ENCODE assay signal across 8 mouse cellular contexts in genomic region chr7:45339410-45340065, GRCm38 (mm10). TPM values are rescaled to one million over a fixed set of nuclear protein-coding genes. Genes with fewer than 3 reads are reported as not detected.
A peak's percentile ranks its signal among the peaks of the same experiment; 100 is the strongest.
DNase-seq lines count a peak whose midpoint lies in the region; ATAC-seq lines count a peak whose summit lies in the region.

No protein-coding gene starts in this region.

- no peaks in the 10 kb centered on the region for H3K36me3 ChIP-seq in erythroblast, embryonic 14.5 days (ENCODE audit: control insufficient read depth)
- no peaks in the 10 kb centered on the region for H3K36me3 ChIP-seq in limb, embryonic 11.5 days (ENCODE audit: control insufficient read depth, insufficient read depth, low read length)
- H3K36me3 ChIP-seq in midbrain, embryonic 10.5 days: no peaks in the 10 kb centered on the region

- ATAC-seq in limb, embryonic 11.5 days (ENCODE audit: insufficient number of reproducible peaks, low FRiP score, low TSS enrichment, low read depth): peak; percentile 76

- H3K9me3 ChIP-seq in erythroblast, embryonic 14.5 days (ENCODE audit: control insufficient read depth, low read length): no peaks in the 10 kb centered on the region
- no peaks in the 10 kb centered on the region for H3K9me3 ChIP-seq in limb, embryonic 11.5 days (ENCODE audit: control insufficient read depth, low read length)
- H3K9me3 ChIP-seq in midbrain, embryonic 10.5 days (replicated peaks): no peaks in the 10 kb centered on the region

- H3K4me1 ChIP-seq in brown adipose tissue, adult 24 weeks (ENCODE audit: control insufficient read depth, insufficient read depth, insufficient read length, low read length): peaks cover 11% of the 10 kb centered on the region; the same call in 1 of the 2 replicates
- peaks cover 53% of the 10 kb centered on the region for H3K4me1 ChIP-seq in erythroblast, embryonic 14.5 days (ENCODE audit: control insufficient read depth)
- H3K4me1 ChIP-seq in limb, embryonic 11.5 days (ENCODE audit: control insufficient read depth, insufficient read depth, low read length): peaks cover 37% of the 10 kb centered on the region
- H3K4me1 ChIP-seq in midbrain, embryonic 10.5 days: peaks cover 60% of the 10 kb centered on the region

- DNase-seq in adrenal gland, adult (ENCODE audit: inconsistent age in 2 of 2, low spot score in 1 of 2): peak; percentile 75 to 87
- no peak for DNase-seq in adrenal gland, postnatal 4 days (ENCODE audit: low spot score in 2 of 2)
- peak; percentile 72 for DNase-seq in heart, postnatal 4 days
- DNase-seq in limb, embryonic 11.5 days (ENCODE audit: low spot score): peak; percentile 88
- DNase-seq in midbrain, embryonic 10.5 days (ENCODE audit: low spot score): peak; percentile 88
- DNase-seq in spleen, postnatal 10 days (ENCODE audit: low spot score in 2 of 2): peak; percentile 50 to 62

- peaks cover 67% of the 10 kb centered on the region for H3K27me3 ChIP-seq in erythroblast, embryonic 14.5 days (ENCODE audit: control insufficient read depth)
- H3K27me3 ChIP-seq in limb, embryonic 11.5 days (ENCODE audit: control insufficient read depth, insufficient read depth, low read length): 0 out of 2 replicates have a peak, but pooled peaks cover 2% of the 10 kb centered on the region
- H3K27me3 ChIP-seq in midbrain, embryonic 10.5 days (ENCODE audit: low read depth, poor library complexity, severe bottlenecking): peaks cover 80% of the 10 kb centered on the region

- H3K4me2 ChIP-seq in limb, embryonic 11.5 days (ENCODE audit: low read depth, severe bottlenecking): peak overlapping the region; percentile 93

- no peak overlapping the region for H3K27ac ChIP-seq in brown adipose tissue, adult 24 weeks (replicated peaks; ENCODE audit: low read depth, low read length)
- H3K27ac ChIP-seq in limb, embryonic 11.5 days (replicated peaks; ENCODE audit: low read depth, low read length): 0 out of 2 replicates have a peak overlapping the region, but pooled peaks have one; percentile 21
- peak overlapping the region; percentile 87 for H3K27ac ChIP-seq in midbrain, embryonic 10.5 days (replicated peaks)

- WGBS in limb, embryonic 11.5 days: 0% methylated on average over 37 of the region's 39 CpGs
- WGBS in midbrain, embryonic 10.5 days: under 1% methylated on average over 39 of the region's 39 CpGs

- peak overlapping the region; percentile 49 for H3K4me3 ChIP-seq in brown adipose tissue, adult 24 weeks (ENCODE audit: insufficient read depth, low read depth, low read length)
- H3K4me3 ChIP-seq in erythroblast, embryonic 14.5 days (replicated peaks): peak overlapping the region; percentile 65
- peak overlapping the region; percentile 52 for H3K4me3 ChIP-seq in limb, embryonic 11.5 days (ENCODE audit: low read depth, low read length)
- H3K4me3 ChIP-seq in midbrain, embryonic 10.5 days: peak overlapping the region; percentile 65

- peak overlapping the region; percentile 68 for H3K9ac ChIP-seq in limb, embryonic 11.5 days (ENCODE audit: low read length)

RNA-seq across cellular contexts. Expression of gene Hrc, which starts 4.4 kb away (rescaled TPM):
- total RNA-seq in adrenal gland, postnatal 4 days (2021): 10 to 100 TPM in 1 of 2 experiments, 1 to 10 TPM in 1; 6.7 to 13.0 TPM
- polyA plus RNA-seq in brown adipose tissue, adult 24 weeks (2012; ENCODE audit: insufficient read depth, insufficient read length, missing spikeins): 8.1 and 16.2 TPM in 2 replicates
- not detected in 2 replicates for polyA plus RNA-seq in erythroblast, embryonic 14.5 days (2012)
- total RNA-seq in heart, postnatal 4 days (2021): 100 to 1,000 TPM; 182 to 202 TPM
- 0.52 and 0.83 TPM in 2 replicates for polyA plus RNA-seq in limb, embryonic 11.5 days (2014; fragmentation: Nextera tagmentation; extraction: Ambion mirVana)
- 0.12 and 0.29 TPM in 2 replicates for polyA plus RNA-seq in midbrain, embryonic 10.5 days (2016; fragmentation: Nextera tagmentation; extraction: Ambion mirVana)

RNA-seq across cellular contexts. Expression of gene Trpm4, which starts 6.0 kb away (rescaled TPM):
- 10 to 100 TPM; 17.0 to 18.1 TPM for total RNA-seq in adrenal gland, postnatal 4 days (2021)
- polyA plus RNA-seq in brown adipose tissue, adult 24 weeks (2012; ENCODE audit: insufficient read depth, insufficient read length, missing spikeins): 4.0 and 5.0 TPM in 2 replicates
- polyA plus RNA-seq in erythroblast, embryonic 14.5 days (2012): 0.02 and 0.04 TPM in 2 replicates
- 10 to 100 TPM; 26.2 to 29.2 TPM for total RNA-seq in heart, postnatal 4 days (2021)
- polyA plus RNA-seq in limb, embryonic 11.5 days (2014; fragmentation: Nextera tagmentation; extraction: Ambion mirVana): 6.7 and 8.9 TPM in 2 replicates
- 7.0 and 9.6 TPM in 2 replicates for polyA plus RNA-seq in midbrain, embryonic 10.5 days (2016; fragmentation: Nextera tagmentation; extraction: Ambion mirVana)

RNA-seq across cellular contexts. Expression of gene Ppfia3, which starts 27.3 kb away (rescaled TPM):
- total RNA-seq in adrenal gland, postnatal 4 days (2021): 1 to 10 TPM; 4.7 to 6.9 TPM
- polyA plus RNA-seq in brown adipose tissue, adult 24 weeks (2012; ENCODE audit: insufficient read depth, insufficient read length, missing spikeins): not detected in 2 replicates
- 0.13 and 0.33 TPM in 2 replicates for polyA plus RNA-seq in erythroblast, embryonic 14.5 days (2012)
- total RNA-seq in heart, postnatal 4 days (2021): under 1 TPM; 0.26 to 0.34 TPM
- 5.4 and 6.1 TPM in 2 replicates for polyA plus RNA-seq in limb, embryonic 11.5 days (2014; fragmentation: Nextera tagmentation; extraction: Ambion mirVana)
- polyA plus RNA-seq in midbrain, embryonic 10.5 days (2016; fragmentation: Nextera tagmentation; extraction: Ambion mirVana): 6.4 and 7.4 TPM in 2 replicates

RNA-seq across cellular contexts. Expression of gene Lin7b, which starts 30.8 kb away (rescaled TPM):
- 1 to 10 TPM; 4.8 to 4.9 TPM for total RNA-seq in adrenal gland, postnatal 4 days (2021)
- not detected in 2 replicates for polyA plus RNA-seq in brown adipose tissue, adult 24 weeks (2012; ENCODE audit: insufficient read depth, insufficient read length, missing spikeins)
- polyA plus RNA-seq in erythroblast, embryonic 14.5 days (2012): 0.18 TPM in 1 of 2 replicates, not detected in the other
- total RNA-seq in heart, postnatal 4 days (2021): 1 to 10 TPM; 1.5 to 2.4 TPM
- polyA plus RNA-seq in limb, embryonic 11.5 days (2014; fragmentation: Nextera tagmentation; extraction: Ambion mirVana): 0.43 and 0.89 TPM in 2 replicates
- polyA plus RNA-seq in midbrain, embryonic 10.5 days (2016; fragmentation: Nextera tagmentation; extraction: Ambion mirVana): 1.0 and 1.4 TPM in 2 replicates

RNA-seq across cellular contexts. Expression of gene Snrnp70, which starts 56.0 kb away (rescaled TPM):
- 100 to 1,000 TPM; 499 to 509 TPM for total RNA-seq in adrenal gland, postnatal 4 days (2021)
- polyA plus RNA-seq in brown adipose tissue, adult 24 weeks (2012; ENCODE audit: insufficient read depth, insufficient read length, missing spikeins): 69.0 and 82.7 TPM in 2 replicates
- 68.0 and 79.6 TPM in 2 replicates for polyA plus RNA-seq in erythroblast, embryonic 14.5 days (2012)
- 100 to 1,000 TPM; 203 to 223 TPM for total RNA-seq in heart, postnatal 4 days (2021)
- 87.5 and 93.0 TPM in 2 replicates for polyA plus RNA-seq in limb, embryonic 11.5 days (2014; fragmentation: Nextera tagmentation; extraction: Ambion mirVana)
- polyA plus RNA-seq in midbrain, embryonic 10.5 days (2016; fragmentation: Nextera tagmentation; extraction: Ambion mirVana): 254 and 268 TPM in 2 replicates

Comparison
In these comparisons a context has a peak if more than half of its experiments do, and no peak if none do; other contexts are left out.
1. DNase-seq: peak in adrenal gland, adult (2 of 2), heart, postnatal 4 days (single experiment), limb, embryonic 11.5 days (single experiment), midbrain, embryonic 10.5 days (single experiment) and spleen, postnatal 10 days (2 of 2); none in adrenal gland, postnatal 4 days (0 of 2).
2. Peak in every context shown above with its lines, with median percentiles within 50 percentile points of each other: H3K4me3 ChIP-seq.